Mouse (Mus musculus): ENCODE results near the gene Duxbl2.
"Not testable (repeated sequence)": the region's sequence is repeated elsewhere in the genome, so short reads cannot be mapped to it uniquely, and the experiment has no call there.

The Duxbl2 gene

GRCm38 (mm10) chr14:26118150-26118549 lies at the start of gene Duxbl2:
Gene Duxbl2, plus strand, starts transcription at chr14:26118349.
- not testable (repeated sequence) for DNase-seq

GRCm38 (mm10) chr14:26076620-26077390 lies 41.3 kb upstream of the Duxbl2 start:
- not testable (repeated sequence) for DNase-seq

GRCm38 (mm10) chr14:26081216-26081615 lies 36.9 kb upstream of the Duxbl2 start, which contains the start of gene Cphx2:
Gene Cphx2, plus strand, starts transcription at chr14:26081516.
- not testable (repeated sequence) for DNase-seq

GRCm38 (mm10) chr14:26081997-26082396 lies 36.2 kb upstream of the Duxbl2 start, which contains the start of gene Cphx3:
Gene Cphx3, plus strand, starts transcription at chr14:26082297.
- DNase-seq, result not testable (repeated sequence)

- DNase-seq, result not testable (repeated sequence)
Measured at GRCm38 (mm10) chr14:26097622-26098021, 20.5 kb upstream of the Duxbl2 start.

- DNase-seq, result not testable (repeated sequence)
Measured at GRCm38 (mm10) chr14:26118550-26119000, 426 bp downstream of the Duxbl2 start.

GRCm38 (mm10) chr14:26119095-26119494 lies 946 bp downstream of the Duxbl2 start:
- DNase-seq, result not testable (repeated sequence)

- not testable (repeated sequence) for DNase-seq
Measured at GRCm38 (mm10) chr14:26147095-26147494, 28.9 kb downstream of the Duxbl2 start.

GRCm38 (mm10) chr14:26156032-26156431 lies 37.9 kb downstream of the Duxbl2 start:
- DNase-seq, result not testable (repeated sequence)

- DNase-seq, result not testable (repeated sequence)
Measured at GRCm38 (mm10) chr14:26161156-26161555, 43.0 kb downstream of the Duxbl2 start.

- not testable (repeated sequence) for DNase-seq
Measured at GRCm38 (mm10) chr14:26162423-26162822, 44.3 kb downstream of the Duxbl2 start.

- DNase-seq, result not testable (repeated sequence)
Measured at GRCm38 (mm10) chr14:26165266-26165665, 47.1 kb downstream of the Duxbl2 start.

GRCm38 (mm10) chr14:26173955-26174354 lies 55.8 kb downstream of the Duxbl2 start:
- not testable (repeated sequence) for DNase-seq

GRCm38 (mm10) chr14:26175028-26175427 lies 56.9 kb downstream of the Duxbl2 start:
- not testable (repeated sequence) for DNase-seq

Measured in cerebellum, postnatal 14 days (tissue).